Comparison of ENCODE assay signal across 7 mouse cellular contexts in genomic region chrX:94990903-94991302, GRCm38 (mm10). TPM values are rescaled to one million over a fixed set of nuclear protein-coding genes. Genes with fewer than 3 reads are reported as not detected.
DNase-seq lines count a peak whose midpoint lies in the region; ATAC-seq and TF ChIP-seq lines count a peak whose summit lies in the region.

No protein-coding gene starts in this region.

- H3K4me2 ChIP-seq in hindbrain, embryonic 13.5 days: peak overlapping the region; percentile 63
- H3K4me2 ChIP-seq in liver, postnatal 0 days (ENCODE audit: low read depth, low read length): peak overlapping the region; percentile 69

- H3K4me3 ChIP-seq in hindbrain, embryonic 13.5 days: no peak overlapping the region; the same call in 1 of the 2 replicates
- no peak overlapping the region for H3K4me3 ChIP-seq in liver, postnatal 0 days (ENCODE audit: low read depth, low read length)
- no peak overlapping the region for H3K4me3 ChIP-seq in cerebellum, adult 2 months (replicated peaks; ENCODE audit: insufficient read depth, low read depth, low read length)

- peak; percentile 10 for DNase-seq in MN1 (ENCODE audit: low spot score)
- DNase-seq in brain, embryonic 14.5 days (ENCODE audit: low read depth): peak; percentile 2
- no peak for DNase-seq in liver, postnatal 0 days
- no peak for DNase-seq in left cerebral cortex, adult 11 months (ENCODE audit: low spot score)
- no peak for DNase-seq in cerebellum, adult 2 months
- no peak for DNase-seq in spleen, postnatal 36 days (ENCODE audit: low spot score in 2 of 2)

- TF ChIP-seq CTCF in brain, embryonic 14.5 days (IDR thresholded peaks at IDR 0.05; ENCODE audit: borderline replicate concordance, extremely low read depth, insufficient read depth, insufficient read length): no peak
- TF ChIP-seq CTCF in liver, postnatal 0 days (IDR thresholded peaks at IDR 0.05; ENCODE audit: low read depth): no peak
- no peak for TF ChIP-seq CTCF in cerebellum, adult 2 months (IDR thresholded peaks at IDR 0.05; ENCODE audit: borderline replicate concordance, insufficient read depth, low read depth, low read length)

- ATAC-seq in hindbrain, embryonic 13.5 days (ENCODE audit: low FRiP score): no peak
- ATAC-seq in liver, postnatal 0 days: no peak

- H3K27me3 ChIP-seq in hindbrain, embryonic 13.5 days: peaks cover 23% of the 10 kb centered on the region; the same call in 1 of the 2 replicates
- H3K27me3 ChIP-seq in liver, postnatal 0 days (ENCODE audit: insufficient read depth, low read length): no peaks in the 10 kb centered on the region
- no peaks in the 10 kb centered on the region for H3K27me3 ChIP-seq in cerebellum, adult 2 months (ENCODE audit: control insufficient read depth, insufficient read depth, low read length)

- no peak overlapping the region for H3K27ac ChIP-seq in hindbrain, embryonic 13.5 days
- H3K27ac ChIP-seq in liver, postnatal 0 days (ENCODE audit: low read depth): no peak overlapping the region
- no peak overlapping the region for H3K27ac ChIP-seq in cerebellum, adult 2 months (ENCODE audit: insufficient read depth, low read length)

- H3K9me3 ChIP-seq in hindbrain, embryonic 13.5 days: no peaks in the 10 kb centered on the region
- H3K9me3 ChIP-seq in liver, postnatal 0 days (ENCODE audit: low read length): no peaks in the 10 kb centered on the region

- TF ChIP-seq EP300 in liver, postnatal 0 days (IDR thresholded peaks at IDR 0.05; ENCODE audit: low read depth): no peak

- WGBS in hindbrain, embryonic 13.5 days: 73% methylated on average over 2 of the region's 2 CpGs
- 62% methylated on average over 2 of the region's 2 CpGs for WGBS in liver, postnatal 0 days (ENCODE audit: insufficient replicate concordance)
- whole genome bisulfite sequencing in cerebellum, adult 2 months: 86% methylated on average over 2 of the region's 2 CpGs

- H3K9ac ChIP-seq in hindbrain, embryonic 13.5 days: no peak overlapping the region; the same call in 1 of the 2 replicates
- H3K9ac ChIP-seq in liver, postnatal 0 days (replicated peaks): no peak overlapping the region

- no peaks in the 10 kb centered on the region for H3K36me3 ChIP-seq in hindbrain, embryonic 13.5 days
- H3K36me3 ChIP-seq in liver, postnatal 0 days (replicated peaks; ENCODE audit: insufficient read depth, low read length): no peaks in the 10 kb centered on the region

- TF ChIP-seq POLR2A in brain, embryonic 14.5 days (IDR thresholded peaks at IDR 0.05; ENCODE audit: borderline replicate concordance, extremely low read depth, insufficient read depth, insufficient read length, poor library complexity, severe bottlenecking): no peak
- no peak for TF ChIP-seq POLR2A in cerebellum, adult 2 months (IDR thresholded peaks at IDR 0.05; ENCODE audit: borderline replicate concordance, insufficient read depth, low read length)

- H3K4me1 ChIP-seq in hindbrain, embryonic 13.5 days (replicated peaks): no peaks in the 10 kb centered on the region
- no peaks in the 10 kb centered on the region for H3K4me1 ChIP-seq in liver, postnatal 0 days (ENCODE audit: insufficient read depth)
- H3K4me1 ChIP-seq in cerebellum, adult 2 months (ENCODE audit: control insufficient read depth, insufficient read depth, low read length): no peaks in the 10 kb centered on the region

RNA-seq across cellular contexts. Expression of gene Spin4, which starts 35.6 kb away (rescaled TPM):
- polyA plus RNA-seq in brain, embryonic 14.5 days (2012; rRNA removed): 1.7 and 1.8 TPM in 2 replicates
- 3.3 and 3.7 TPM in 2 replicates for polyA plus RNA-seq in hindbrain, embryonic 13.5 days (2015; fragmentation: Nextera tagmentation; extraction: Ambion mirVana)
- 0.64 and 0.81 TPM in 2 replicates for polyA plus RNA-seq in liver, postnatal 0 days (2015; fragmentation: Nextera tagmentation; extraction: Ambion mirVana)
- polyA plus RNA-seq in cerebellum, adult 2 months (2012; rRNA removed): 0.80 and 0.92 TPM in 2 replicates

Comparison
In these comparisons a context has a peak if more than half of its experiments do, and no peak if none do; other contexts are left out.
1. DNase-seq: peak in MN1 (single experiment) and brain, embryonic 14.5 days (single experiment); none in liver, postnatal 0 days (single experiment), left cerebral cortex, adult 11 months (single experiment), cerebellum, adult 2 months (0 of 2) and spleen, postnatal 36 days (0 of 2).